Mouse (Mus musculus) liver, embryonic 14 days (tissue): ENCODE data around the gene Raly. TPM values are rescaled to one million over a fixed set of nuclear protein-coding genes. Genes with fewer than 3 reads are reported as not detected.

Experiments
- polyA plus RNA-seq: library from polyadenylated mRNA; depleted of rRNA; stranded (reverse); fragments of >200 nt; gene quantifications from 2 replicates; pipeline ENCODE4 v1.2.3, GENCODE M21; 2012; rRNA removed

The Raly gene
- polyA plus RNA-seq: 232 and 250 TPM in 2 replicates

GRCm38 (mm10) chr2:154790656-154791483 is at the start of gene Raly, which contains the start of gene a:
Raly (plus strand) TSS chr2:154791096.
a (plus strand) TSS chr2:154791402.

GRCm38 (mm10) chr2:154769930-154770329 is 21.0 kb upstream of the Raly start, which contains the start of gene Gm14214:
Gm14214 (minus strand) TSS chr2:154770030.

DNA sequence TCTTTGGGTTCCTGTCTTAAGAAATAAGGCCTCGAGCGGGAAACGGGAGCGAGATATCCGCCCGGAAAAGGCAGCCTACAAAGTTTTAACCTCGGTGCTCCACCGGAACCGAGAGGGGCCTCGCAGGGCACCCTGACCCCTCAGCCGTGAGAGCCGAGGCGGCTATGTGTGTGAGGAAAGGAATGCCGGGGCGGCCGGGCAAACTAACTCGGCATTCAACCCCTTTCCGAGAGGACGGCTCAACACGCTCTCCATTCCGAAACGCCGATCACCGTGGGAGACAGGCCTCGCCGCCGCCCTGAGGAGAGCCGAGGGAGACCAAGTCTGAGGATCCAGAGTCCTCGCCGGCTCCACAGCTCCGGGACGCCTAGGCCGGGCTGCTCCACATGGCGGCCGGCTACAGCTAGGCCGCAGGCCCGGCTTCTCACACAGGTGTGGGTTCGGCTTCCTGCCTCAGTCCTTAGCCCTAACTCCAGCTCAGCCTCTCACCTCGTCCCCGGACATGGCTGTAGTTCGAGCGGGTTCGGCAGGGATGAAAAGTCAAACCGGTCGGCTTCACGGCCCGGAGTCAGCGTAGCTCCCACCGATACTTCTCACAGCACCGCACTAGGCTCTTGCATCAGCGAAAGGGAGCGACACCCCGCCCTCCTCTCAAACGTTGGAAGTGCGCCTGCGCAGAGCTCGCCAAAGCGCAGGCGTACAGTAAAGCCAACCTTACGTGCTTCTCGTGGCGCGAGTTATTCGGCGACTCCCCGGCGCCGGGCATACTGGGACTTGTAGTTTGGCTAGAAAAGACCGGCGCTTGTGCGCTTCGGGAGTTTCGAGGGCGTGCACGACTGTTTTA is 101.5 kb downstream of the Raly start, which contains the start of gene Eif2s2:
Gene Eif2s2, minus strand, starts transcription at position 735 of the 844 bp plus-strand sequence.

Other genes starting within 250 kb of the Raly start
- gene 1700003F12Rik, start 244.0 kb upstream of the Raly start, polyA plus RNA-seq: 0.90 and 1.3 TPM in 2 replicates
- not detected in 2 replicates for gene Actl10, start 239.3 kb upstream of the Raly start, polyA plus RNA-seq
- 0.60 and 1.1 TPM in 2 replicates for gene Necab3, start 232.2 kb upstream of the Raly start, polyA plus RNA-seq
- gene E2f1, start 221.2 kb upstream of the Raly start, polyA plus RNA-seq: 24.1 and 24.4 TPM in 2 replicates
- gene Pxmp4, start 187.4 kb upstream of the Raly start, polyA plus RNA-seq: 16.6 and 18.4 TPM in 2 replicates
- gene Zfp341, start 177.8 kb upstream of the Raly start, polyA plus RNA-seq: 3.3 and 3.6 TPM in 2 replicates
- gene 4930519P11Rik, start 177.7 kb upstream of the Raly start, polyA plus RNA-seq: 0.18 and 0.36 TPM in 2 replicates
- 82.8 and 96.6 TPM in 2 replicates for gene Chmp4b, start 139.4 kb upstream of the Raly start, polyA plus RNA-seq
- gene Gm14214, start 21.1 kb upstream of the Raly start, polyA plus RNA-seq: not detected in 2 replicates
- 0.31 and 0.41 TPM in 2 replicates for gene a, start 306 bp downstream of the Raly start, polyA plus RNA-seq
- 59.1 and 68.7 TPM in 2 replicates for gene Eif2s2, start 101.8 kb downstream of the Raly start, polyA plus RNA-seq
- gene Gm14226, start 227.2 kb downstream of the Raly start, polyA plus RNA-seq: 0.06 and 0.15 TPM in 2 replicates